Mouse (Mus musculus): Measurements from ENCODE around the gene Cdca5. TPM values are rescaled to one million over a fixed set of nuclear protein-coding genes. Genes with fewer than 3 reads are reported as not detected.
"Not testable (repeated sequence)": the region's sequence is repeated elsewhere in the genome, so short reads cannot be mapped to it uniquely, and the experiment has no call there.

Gene Cdca5
- polyA plus RNA-seq, 1 experiment from 2014 or later = 43.5 TPM

DNA sequence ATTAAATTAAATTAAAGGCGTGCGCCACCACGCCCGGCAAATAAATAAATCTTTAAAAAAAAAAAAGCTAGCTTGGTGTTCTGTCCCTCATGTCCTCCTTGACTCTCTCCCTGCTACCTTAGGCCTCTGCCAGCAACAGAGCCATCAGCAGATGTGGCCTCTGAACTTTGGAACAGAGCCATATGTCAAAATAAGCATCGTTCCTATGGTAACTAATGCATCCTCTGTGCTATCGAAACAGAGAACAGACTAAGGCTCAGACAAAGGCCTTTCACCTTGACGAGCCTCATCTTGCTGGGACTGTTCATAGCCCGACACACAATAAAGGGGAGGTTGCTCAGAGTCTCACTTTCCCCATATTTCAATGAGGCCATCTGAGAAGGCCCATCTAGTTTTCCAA lies 38.5 kb downstream of the Cdca5 start:
- peaks cover 21% of the 10 kb centered on the region for H3K4me1 ChIP-seq
- H3K36me3 ChIP-seq = peaks cover 4% of the 10 kb centered on the region; the same call in 1 of the 2 replicates
- WGBS = 86% methylated on average over 8 of the region's 8 CpGs
- H3K4me3 ChIP-seq = no peak overlapping the region
- no peaks in the 10 kb centered on the region for H3K27me3 ChIP-seq (ENCODE audit: insufficient read depth, poor library complexity, severe bottlenecking)
- no peaks in the 10 kb centered on the region for H3K9me3 ChIP-seq
- no peak overlapping the region for H3K27ac ChIP-seq
- DNase-seq (ENCODE audit: low spot score) = no peak

DNA sequence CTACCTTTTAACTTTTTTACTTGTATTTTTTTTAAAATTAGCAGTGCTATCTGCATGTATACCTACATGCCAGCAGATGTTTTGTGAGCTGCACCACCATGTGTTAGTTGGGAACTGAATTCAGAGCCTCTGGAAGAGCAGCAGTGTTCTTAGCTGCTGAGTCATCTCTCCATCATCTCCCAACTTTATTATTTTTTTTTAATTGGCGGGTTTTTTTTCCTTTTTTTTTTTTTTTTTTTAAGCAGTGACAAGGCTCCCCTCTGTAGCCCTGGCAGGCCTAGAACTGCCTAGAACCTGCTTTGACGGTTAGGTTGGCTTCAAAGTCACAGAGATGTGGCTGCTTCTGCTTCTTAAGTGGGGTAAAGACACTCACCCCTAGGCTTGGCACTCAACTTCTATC lies 40.1 kb downstream of the Cdca5 start:
- Histone ChIP-seq H3K4me3 (no peak overlapping the region), H3K27ac (no peak overlapping the region), H3K27me3 (ENCODE audit: insufficient read depth, poor library complexity, severe bottlenecking) (no peaks in the 10 kb centered on the region), H3K4me1 (peaks cover 19% of the 10 kb centered on the region), H3K9me3 (no peaks in the 10 kb centered on the region), H3K36me3 (peaks cover 4% of the 10 kb centered on the region; the same call in 1 of the 2 replicates)
- no peak for DNase-seq (ENCODE audit: low spot score)
- 68% methylated on average over 2 of the region's 2 CpGs for WGBS

DNA sequence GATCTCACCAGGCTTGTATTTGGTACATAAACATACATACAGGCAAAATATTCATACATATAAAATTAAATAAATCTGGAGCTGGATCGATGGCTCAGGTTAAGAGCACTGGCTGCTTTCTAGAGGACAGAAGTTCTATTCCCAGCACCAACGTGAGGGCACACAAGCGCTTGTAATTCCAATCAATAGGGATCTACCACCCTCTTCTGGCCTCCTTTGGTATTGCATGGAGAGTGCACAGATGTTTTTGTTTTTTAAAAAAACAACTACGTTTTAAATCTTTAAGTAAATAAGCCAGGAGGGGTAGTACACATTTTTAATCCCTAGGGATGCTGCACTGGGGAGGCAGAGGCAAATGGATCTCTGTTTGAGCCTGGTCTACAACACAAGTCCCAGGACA lies 41.5 kb downstream of the Cdca5 start:
- Histone ChIP-seq H3K27ac (no peak overlapping the region), H3K36me3 (no peaks in the 10 kb centered on the region), H3K27me3 (ENCODE audit: insufficient read depth, poor library complexity, severe bottlenecking) (no peaks in the 10 kb centered on the region), H3K4me3 (no peak overlapping the region), H3K4me1 (peaks cover 16% of the 10 kb centered on the region), H3K9me3 (no peaks in the 10 kb centered on the region)
- no peak for DNase-seq (ENCODE audit: low spot score)
- WGBS = 22% methylated on average over 4 of the region's 4 CpGs

DNA sequence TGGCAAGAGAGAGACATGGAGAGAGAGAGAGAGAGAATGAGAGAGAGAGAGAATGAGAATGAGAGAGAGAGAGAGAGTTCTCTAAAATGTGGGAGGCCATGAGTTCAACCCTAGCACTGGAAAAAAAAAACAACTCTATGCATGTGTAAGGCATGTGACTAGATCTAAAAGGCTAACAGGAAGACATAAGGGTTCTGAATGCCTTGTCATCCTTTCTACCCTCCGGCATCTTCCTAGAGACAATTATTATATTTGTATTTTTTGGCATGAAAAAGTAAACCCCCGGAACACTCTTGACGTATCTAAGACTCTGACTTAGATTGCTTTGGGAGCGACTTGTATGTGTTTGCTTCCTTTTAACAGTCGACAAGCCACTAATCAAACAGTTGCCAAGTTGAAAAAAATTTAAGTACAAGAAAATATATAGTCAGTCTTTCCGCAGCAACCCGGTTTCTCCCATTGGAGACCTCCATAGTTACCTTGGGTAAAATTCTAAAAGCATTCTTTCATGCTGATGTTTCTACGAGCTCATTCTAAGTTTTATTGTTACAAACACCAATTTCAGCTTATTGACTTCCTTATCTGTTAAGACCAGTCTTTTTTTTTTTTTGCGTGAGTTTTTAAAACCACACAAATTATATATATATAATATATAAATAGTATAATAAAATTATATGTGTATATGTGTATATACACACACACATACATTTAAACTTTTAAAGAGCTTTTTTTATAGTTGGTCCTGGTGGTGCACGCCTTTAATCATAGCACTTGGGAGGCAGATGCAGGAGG lies 42.2 kb downstream of the Cdca5 start:
- Histone ChIP-seq H3K27me3 (ENCODE audit: insufficient read depth, poor library complexity, severe bottlenecking) (no peaks in the 10 kb centered on the region), H3K4me3 (peak overlapping the region; percentile 64), H3K36me3 (no peaks in the 10 kb centered on the region), H3K27ac (peak overlapping the region; percentile 92; the same call in 1 of the 2 replicates), H3K4me1 (peaks cover 13% of the 10 kb centered on the region), H3K9me3 (no peaks in the 10 kb centered on the region)
- no peak for DNase-seq (ENCODE audit: low spot score)
- WGBS = 68% methylated on average over 10 of the region's 10 CpGs

GRCm38 (mm10) chr19:6127760-6128341 lies 43.1 kb downstream of the Cdca5 start, which contains the start of gene Snx15:
TSS of gene Snx15 (minus strand) at chr19:6128304.
- Histone ChIP-seq H3K4me3 (peak within 1 kb of the TSS; percentile 64), H3K9me3 (no peaks in the 10 kb centered on the region), H3K36me3 (no peaks in the 10 kb centered on the region), H3K27me3 (ENCODE audit: insufficient read depth, poor library complexity, severe bottlenecking) (no peaks in the 10 kb centered on the region), H3K4me1 (peaks cover 10% of the 10 kb centered on the region), H3K27ac (peak within 1 kb of the TSS; percentile 92)
- WGBS = 0% methylated on average over 32 of the region's 32 CpGs
- peak; percentile 98 for DNase-seq (ENCODE audit: low spot score)

- H3K4me3 ChIP-seq; DNase-seq (ENCODE audit: low spot score); H3K9me3 ChIP-seq; H3K27ac ChIP-seq; H3K27me3 ChIP-seq (ENCODE audit: insufficient read depth, poor library complexity, severe bottlenecking): not testable (repeated sequence)
- WGBS = 63% methylated on average over 7 of the region's 7 CpGs
- Histone ChIP-seq H3K4me1 (peaks cover 10% of the 10 kb centered on the region), H3K36me3 (peaks cover 15% of the 10 kb centered on the region)
These were observed 45.8 kb downstream of the Cdca5 start for GRCm38 (mm10) chr19:6130414-6131128.

GRCm38 (mm10) chr19:6132171-6132827 lies 47.5 kb downstream of the Cdca5 start:
- H3K36me3 ChIP-seq = peaks cover 31% of the 10 kb centered on the region
- H3K4me3 ChIP-seq = no peak overlapping the region
- H3K9me3 ChIP-seq = no peaks in the 10 kb centered on the region
- DNase-seq (ENCODE audit: low spot score) = peak; percentile 90
- no peaks in the 10 kb centered on the region for H3K27me3 ChIP-seq (ENCODE audit: insufficient read depth, poor library complexity, severe bottlenecking)
- WGBS = 78% methylated on average over 7 of the region's 7 CpGs
- H3K4me1 ChIP-seq = peaks cover 10% of the 10 kb centered on the region
- H3K27ac ChIP-seq = peak overlapping the region; percentile 30; the same call in 1 of the 2 replicates

DNA sequence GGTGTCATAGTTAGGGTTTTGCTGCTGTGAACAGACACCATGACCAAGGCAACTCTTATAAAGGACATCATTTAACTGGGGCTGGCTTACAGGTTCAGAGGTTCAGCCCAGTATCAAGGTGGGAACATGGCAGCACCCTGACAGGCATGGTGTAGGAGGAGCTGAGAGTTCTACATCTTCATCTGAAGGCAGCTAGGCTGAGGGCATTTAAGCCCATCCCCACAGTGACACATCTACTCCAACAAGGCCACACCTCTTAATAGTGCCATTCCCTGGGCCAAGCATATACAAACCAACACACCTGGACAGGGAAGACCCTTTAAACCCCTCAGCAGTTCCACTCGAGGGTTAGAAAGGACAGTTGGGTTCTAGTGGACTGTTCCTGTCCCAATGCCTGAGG lies 48.4 kb downstream of the Cdca5 start:
- 50% methylated on average over 1 of the region's 1 CpGs for WGBS
- not testable (repeated sequence) for H3K4me3 ChIP-seq; DNase-seq (ENCODE audit: low spot score); H3K4me1 ChIP-seq; H3K27ac ChIP-seq; H3K27me3 ChIP-seq (ENCODE audit: insufficient read depth, poor library complexity, severe bottlenecking); H3K9me3 ChIP-seq
- peaks cover 35% of the 10 kb centered on the region for H3K36me3 ChIP-seq

DNA sequence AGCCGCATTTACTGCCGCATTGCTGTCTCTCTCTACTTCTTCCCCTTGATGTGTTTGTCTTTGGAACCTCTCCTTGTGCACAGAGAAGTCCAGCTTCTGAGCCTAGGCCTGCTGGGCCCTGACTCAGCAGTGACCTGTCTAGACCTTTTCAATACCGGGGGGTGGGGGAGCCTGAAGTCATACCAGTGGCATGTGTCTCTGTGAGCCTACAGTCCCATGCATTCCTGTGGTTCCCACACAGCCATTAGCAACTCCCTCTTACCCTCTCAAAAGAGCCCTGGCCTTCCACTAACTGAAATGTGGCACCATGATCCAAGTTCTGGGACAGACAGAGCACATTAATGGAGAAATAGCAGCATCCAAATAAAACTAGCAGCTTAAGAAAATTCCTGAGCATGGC lies 51.6 kb downstream of the Cdca5 start:
- Histone ChIP-seq H3K36me3 (peaks cover 35% of the 10 kb centered on the region), H3K27me3 (ENCODE audit: insufficient read depth, poor library complexity, severe bottlenecking) (no peaks in the 10 kb centered on the region), H3K27ac (no peak overlapping the region), H3K9me3 (no peaks in the 10 kb centered on the region), H3K4me1 (peaks cover 15% of the 10 kb centered on the region), H3K4me3 (no peak overlapping the region)
- no peak for DNase-seq (ENCODE audit: low spot score)
- WGBS = 85% methylated on average over 3 of the region's 3 CpGs

DNA sequence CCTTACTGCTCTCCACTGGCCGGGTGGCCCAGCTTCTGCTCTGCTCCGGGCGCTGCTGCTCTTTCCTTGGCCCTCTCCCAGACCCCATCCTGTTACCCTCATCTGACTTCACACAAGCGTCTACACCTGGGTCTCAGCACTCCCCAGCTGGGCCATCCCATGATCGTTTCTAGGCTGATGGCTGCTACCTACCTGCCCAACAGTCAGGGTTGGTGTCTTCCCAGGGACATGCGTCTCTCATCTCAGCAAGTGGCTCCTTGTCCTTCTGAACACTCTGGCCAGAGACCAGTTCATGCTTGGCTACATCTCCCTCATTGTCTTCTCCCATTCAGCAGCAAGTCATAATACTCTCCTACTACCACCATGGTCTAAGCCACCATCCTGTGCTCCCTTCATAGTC lies 54.9 kb downstream of the Cdca5 start:
- Histone ChIP-seq H3K36me3 (peaks cover 29% of the 10 kb centered on the region), H3K27ac (peak overlapping the region; percentile 98), H3K4me3 (peak overlapping the region; percentile 85), H3K4me1 (peaks cover 17% of the 10 kb centered on the region), H3K27me3 (ENCODE audit: insufficient read depth, poor library complexity, severe bottlenecking) (no peaks in the 10 kb centered on the region), H3K9me3 (no peaks in the 10 kb centered on the region)
- WGBS = 94% methylated on average over 6 of the region's 6 CpGs
- no peak for DNase-seq (ENCODE audit: low spot score)

- peaks cover 17% of the 10 kb centered on the region for H3K4me1 ChIP-seq
- no peaks in the 10 kb centered on the region for H3K9me3 ChIP-seq
- peaks cover 23% of the 10 kb centered on the region for H3K36me3 ChIP-seq
- no peaks in the 10 kb centered on the region for H3K27me3 ChIP-seq (ENCODE audit: insufficient read depth, poor library complexity, severe bottlenecking)
- peak overlapping the region; percentile 98 for H3K27ac ChIP-seq
- 8% methylated on average over 16 of the region's 16 CpGs for WGBS
- peak overlapping the region; percentile 85 for H3K4me3 ChIP-seq
- no peak for DNase-seq (ENCODE audit: low spot score)
These were observed 55.5 kb downstream of the Cdca5 start for GRCm38 (mm10) chr19:6140374-6140677.

GRCm38 (mm10) chr19:6140678-6141393 lies 56.1 kb downstream of the Cdca5 start, which contains the start of gene Batf2:
TSS of gene Batf2 (plus strand) at chr19:6140983.
- Histone ChIP-seq H3K36me3 (peaks cover 18% of the 10 kb centered on the region), H3K4me1 (peaks cover 17% of the 10 kb centered on the region), H3K27me3 (ENCODE audit: insufficient read depth, poor library complexity, severe bottlenecking) (no peaks in the 10 kb centered on the region), H3K9me3 (no peaks in the 10 kb centered on the region), H3K27ac (peak within 1 kb of the TSS; percentile 98), H3K4me3 (peak within 1 kb of the TSS; percentile 85)
- DNase-seq (ENCODE audit: low spot score) = peak; percentile 98
- WGBS = under 1% methylated on average over 67 of the region's 68 CpGs

All from heart, embryonic 10.5 days (tissue).